Mouse (Mus musculus) Patski (cell line): ENCODE results near the gene Nr0b2. TPM values are rescaled to one million over a fixed set of nuclear protein-coding genes. Genes with fewer than 3 reads are reported as not detected.
A peak's percentile ranks its signal among the peaks of the same experiment; 100 is the strongest.

ENCODE experiments used
- ATAC-seq: fragments of 100-300 bp; one replicate; pipeline ENCODE4 v1.8.0; 2021
- CTCF ChIA-PET: fragments of 350-600 bp; sonication (Branson Sonifier 250); formaldehyde crosslinking; loops from one replicate; lab custom pipeline; 2022; ENCODE audit warnings: inconsistent platforms; lab: Charles Lee
- POLR2A ChIA-PET: fragments of 350-600 bp; sonication (Branson Sonifier 250); formaldehyde crosslinking; loops from one replicate; lab custom pipeline; 2022; ENCODE audit warnings: antibody characterized with exemption, inconsistent platforms; lab: Charles Lee
- DNase-seq: peaks from one replicate; pipeline ENCODE4 v3.0.0-alpha.2; 2011; ENCODE audit warnings: low read depth, low spot score
- H3K27me3 ChIP-seq: fragments of 371-371 bp; one replicate; pipeline ENCODE4 v1.5.1; 2021
- CTCF ChIP-seq: fragments of 100-300 bp; IDR thresholded peaks from one replicate; pipeline ENCODE4 v1.5.1; 2021
- in situ Hi-C: fragments of 300-500 bp; cut with MboI; formaldehyde crosslinking; loops from 3 replicates; pipeline ENCODE4 v1.11.1; 2018; ENCODE audit warnings: low pct_unique_long_range_greater_than_20kb, mixed read lengths
- polyA plus RNA-seq: library from polyadenylated mRNA; unstranded; gene quantifications from one replicate; pipeline ENCODE4 v1.2.3, GENCODE M21; 2021

Gene Nr0b2
- polyA plus RNA-seq, 1 experiment from 2014 or later = not detected

DNA sequence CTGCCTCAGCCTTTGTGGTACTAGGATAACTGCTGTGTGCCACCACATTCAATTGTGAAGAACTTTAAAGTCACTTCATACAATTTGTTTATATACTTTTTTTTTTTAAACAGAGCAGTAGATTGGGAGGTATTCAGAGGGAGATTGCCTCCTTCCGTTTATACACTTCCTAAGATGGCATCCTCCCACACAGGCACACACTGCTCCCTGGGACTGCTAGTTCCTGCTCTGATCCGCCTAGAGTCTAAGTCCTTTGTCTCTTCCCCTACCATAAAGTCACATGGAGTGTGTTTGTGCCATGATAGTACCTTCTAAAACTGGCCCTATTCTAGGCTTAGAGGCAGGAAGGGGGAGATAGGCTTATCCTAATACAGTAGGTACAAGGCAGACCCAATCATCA lies 31.7 kb upstream of the Nr0b2 start:
- DNase-seq = no peak
- no peak for ATAC-seq
- in situ Hi-C loops = no loop called here
- ChIA-PET POLR2A (interaction anchor here (0.9 kb wide), 1 partner anchor 53 kb away, joined by 3 read pairs; the partner anchor contains the start of gene Gpatch3), CTCF (interaction anchor here (1.0 kb wide), 1 partner anchor 9 kb away, joined by 3 read pairs; no protein-coding TSS in a partner anchor)
- no peaks in the 10 kb centered on the region for H3K27me3 ChIP-seq
- TF ChIP-seq CTCF = no peak

GRCm38 (mm10) chr4:133527788-133528187 lies 25.4 kb upstream of the Nr0b2 start:
- CTCF ChIA-PET = no interaction called here
- ATAC-seq (no peak), DNase-seq (no peak)
- POLR2A ChIA-PET = no interaction called here
- no peak for TF ChIP-seq CTCF
- H3K27me3 ChIP-seq = no peaks in the 10 kb centered on the region
- in situ Hi-C loops = no loop called here

GRCm38 (mm10) chr4:133532777-133533176 lies 20.4 kb upstream of the Nr0b2 start:
- in situ Hi-C loops = no loop called here
- ChIA-PET POLR2A (no interaction called here), CTCF (no interaction called here)

GRCm38 (mm10) chr4:133536081-133536480 lies 17.1 kb upstream of the Nr0b2 start:
- ChIA-PET POLR2A (no interaction called here), CTCF (no interaction called here)
- no peaks in the 10 kb centered on the region for H3K27me3 ChIP-seq
- TF ChIP-seq CTCF = no peak
- ATAC-seq (no peak), DNase-seq (no peak)
- in situ Hi-C loops = no loop called here

More at GRCm38 (mm10) chr4:133532777-133533176, 20.4 kb upstream of the Nr0b2 start:
- no peak for ATAC-seq
- TF ChIP-seq CTCF = no peak
- DNase-seq = no peak
- H3K27me3 ChIP-seq = no peaks in the 10 kb centered on the region

DNA sequence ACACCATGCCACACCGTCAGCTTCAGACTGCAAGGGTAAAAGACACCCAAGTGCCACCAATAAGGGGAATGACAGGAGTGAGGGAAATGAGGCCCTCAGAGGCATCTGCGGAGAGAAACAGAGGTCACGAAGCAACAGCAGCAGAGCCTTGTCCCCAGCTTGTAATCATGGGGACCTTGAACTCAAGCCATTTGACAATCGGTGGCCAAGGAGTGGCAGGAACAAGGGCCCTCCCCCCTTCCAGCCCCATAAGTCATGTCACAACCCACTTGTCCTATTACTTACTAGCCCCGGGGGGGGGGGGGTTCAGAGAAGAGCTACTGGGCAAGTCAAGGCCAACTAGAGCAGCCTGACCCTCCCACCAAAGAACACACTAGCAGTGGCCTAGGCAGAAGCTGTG lies 16.5 kb upstream of the Nr0b2 start:
- CTCF ChIA-PET = no interaction called here
- ATAC-seq (no peak), DNase-seq (no peak)
- no peaks in the 10 kb centered on the region for H3K27me3 ChIP-seq
- TF ChIP-seq CTCF = no peak
- POLR2A ChIA-PET = interaction anchor here (1.0 kb wide), 1 partner anchor 23 kb away, joined by 6 read pairs; no protein-coding TSS in a partner anchor
- in situ Hi-C loops = no loop called here

- in situ Hi-C loops = no loop called here
- ATAC-seq = peak; percentile 96
- peak; percentile 68 for DNase-seq
- POLR2A ChIA-PET = interaction anchor here (0.6 kb wide), 1 partner anchor 334 kb away, joined by 3 read pairs; no protein-coding TSS in a partner anchor
- no peaks in the 10 kb centered on the region for H3K27me3 ChIP-seq
- CTCF ChIA-PET = no interaction called here
- TF ChIP-seq CTCF = no peak
These were observed 7.6 kb upstream of the Nr0b2 start, which contains the start of gene Nudc for GRCm38 (mm10) chr4:133545272-133546231. Nudc (minus strand) TSS chr4:133545996.

DNA sequence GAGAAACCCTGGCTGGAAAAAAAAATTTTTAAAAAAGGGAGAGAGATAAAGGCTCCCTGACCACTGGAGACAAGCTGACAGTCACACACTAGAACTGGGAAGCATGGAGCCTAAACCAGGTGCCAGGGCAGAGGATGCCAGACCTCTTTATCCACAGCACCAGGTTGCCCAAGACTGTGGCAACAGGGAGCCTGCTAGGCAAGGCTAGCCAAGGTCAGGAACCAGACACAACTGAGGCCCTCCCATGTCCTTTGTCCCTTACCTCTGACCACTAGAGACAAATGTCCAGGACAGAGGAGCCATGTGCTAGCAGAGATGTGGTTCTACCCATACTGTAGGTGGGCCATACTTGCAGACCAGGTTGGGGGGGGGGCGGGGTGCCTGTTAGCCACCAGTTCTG lies 1.1 kb upstream of the Nr0b2 start:
- ATAC-seq = no peak

DNA sequence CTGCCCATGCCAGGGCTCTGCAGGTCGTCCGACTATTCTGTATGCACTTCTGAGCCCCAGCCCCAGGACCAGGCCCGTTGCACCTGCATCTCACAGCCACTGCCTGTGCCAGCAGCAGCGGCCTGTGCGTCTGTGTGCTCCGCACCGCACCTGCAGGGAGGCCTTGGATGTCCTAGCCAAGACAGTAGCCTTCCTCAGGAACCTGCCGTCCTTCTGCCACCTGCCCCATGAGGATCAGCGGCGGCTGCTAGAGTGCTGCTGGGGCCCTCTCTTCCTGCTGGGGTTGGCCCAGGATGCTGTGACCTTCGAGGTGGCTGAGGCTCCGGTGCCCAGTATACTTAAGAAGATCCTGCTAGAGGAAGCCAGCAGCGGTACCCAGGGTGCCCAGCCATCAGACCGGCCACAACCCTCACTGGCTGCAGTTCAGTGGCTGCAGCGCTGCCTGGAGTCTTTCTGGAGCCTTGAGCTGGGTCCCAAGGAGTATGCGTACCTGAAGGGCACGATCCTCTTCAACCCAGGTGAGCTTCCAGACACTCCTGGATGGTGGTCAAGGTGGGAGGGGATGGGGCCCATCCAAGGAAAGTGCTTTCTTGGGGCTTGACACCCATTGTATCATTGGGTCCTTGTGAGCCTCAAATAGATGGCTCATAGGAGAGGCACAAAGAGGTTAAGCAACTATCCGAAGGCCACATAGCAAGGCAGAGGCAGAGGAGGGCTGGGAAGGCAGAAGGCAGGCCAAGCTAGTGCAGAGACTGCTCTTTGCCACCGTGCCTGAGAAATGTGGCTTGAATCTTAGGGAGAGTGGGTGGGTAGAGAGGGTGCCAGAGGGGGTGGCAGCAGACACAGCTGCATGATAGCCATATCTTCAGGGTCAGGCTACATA lies 513 bp downstream of the Nr0b2 start:
- in situ Hi-C loops = no loop called here
- no peak for DNase-seq
- ChIA-PET CTCF (no interaction called here), POLR2A (no interaction called here)
- no peak for TF ChIP-seq CTCF
- peaks cover 11% of the 10 kb centered on the region for H3K27me3 ChIP-seq
- ATAC-seq = no peak

More for the DNA sequence above, 1.1 kb upstream of the Nr0b2 start:
- ChIA-PET CTCF (no interaction called here), POLR2A (no interaction called here)
- DNase-seq = no peak
- no peak for TF ChIP-seq CTCF
- in situ Hi-C loops = no loop called here
- H3K27me3 ChIP-seq = peaks cover 11% of the 10 kb centered on the region

GRCm38 (mm10) chr4:133557041-133557717 lies 4.0 kb downstream of the Nr0b2 start:
- no peak for ATAC-seq
- POLR2A ChIA-PET = no interaction called here
- DNase-seq = no peak
- CTCF ChIA-PET = no interaction called here
- TF ChIP-seq CTCF = no peak
- in situ Hi-C loops = no loop called here
- peaks cover 6% of the 10 kb centered on the region for H3K27me3 ChIP-seq

- in situ Hi-C loops = no loop called here
- CTCF ChIA-PET = no interaction called here
- DNase-seq (no peak), ATAC-seq (no peak)
- POLR2A ChIA-PET = no interaction called here
- no peak for TF ChIP-seq CTCF
- no peaks in the 10 kb centered on the region for H3K27me3 ChIP-seq
These were observed 6.7 kb downstream of the Nr0b2 start for GRCm38 (mm10) chr4:133559846-133560245.
